Mouse (Mus musculus): ENCODE data around the gene Slc35f3. TPM values are rescaled to one million over a fixed set of nuclear protein-coding genes. Genes with fewer than 3 reads are reported as not detected.

Gene Slc35f3
- total and polyA plus RNA-seq, 3 experiments = not detected

- no peak overlapping the region for H3K9ac ChIP-seq (ENCODE audit: control insufficient read depth, low read depth, low read length, poor library complexity, severe bottlenecking)
- H3K27me3 ChIP-seq (ENCODE audit: control insufficient read depth in 1 of 2, insufficient read depth in 2 of 2, low read length in 2 of 2) = no peaks in the 10 kb centered on the region
- no peak overlapping the region for H3K27ac ChIP-seq (ENCODE audit: control insufficient read depth, low read depth, low read length)
- no peaks in the 10 kb centered on the region for H3K36me3 ChIP-seq (ENCODE audit: control insufficient read depth in 1 of 2, insufficient read depth in 2 of 2, low read length in 2 of 2)
- H3K79me2 ChIP-seq (ENCODE audit: control insufficient read depth, insufficient read depth, low read length, poor library complexity) = no peaks in the 10 kb centered on the region
- no peaks in the 10 kb centered on the region for H3K9me3 ChIP-seq (replicated peaks; ENCODE audit: insufficient read depth, low read length)
- no peak for DNase-seq (ENCODE audit: low read depth, low spot score)
- TF ChIP-seq TBP (IDR thresholded peaks at IDR 0.05; ENCODE audit: low read depth, low read length) (no peak), POLR2AphosphoS2 (IDR thresholded peaks at IDR 0.05; ENCODE audit: low read length) (no peak), ZC3H11A (IDR thresholded peaks at IDR 0.05; ENCODE audit: low read depth, low read length) (no peak), CTCF (IDR thresholded peaks at IDR 0.05 in 2 of 3, conservative IDR thresholded peaks at IDR 0.05 in 1 of 3; ENCODE audit: control insufficient read depth in 1 of 3, insufficient read depth in 1 of 3, low read depth in 2 of 3, low read length in 3 of 3, poor library complexity in 1 of 3, severe bottlenecking in 1 of 3) (no peak), MYB (IDR thresholded peaks at IDR 0.05; ENCODE audit: low read depth, low read length) (no peak), MXI1 (IDR thresholded peaks at IDR 0.05; ENCODE audit: low read depth, low read length) (no peak), USF2 (IDR thresholded peaks at IDR 0.05; ENCODE audit: borderline replicate concordance in 1 of 2, insufficient read depth in 1 of 2, low read depth in 1 of 2, low read length in 2 of 2) (no peak), MEF2A (IDR thresholded peaks at IDR 0.05; ENCODE audit: extremely low read depth, insufficient replicate concordance, low read depth, low read length, poor library complexity, severe bottlenecking) (no peak), MAFK (IDR thresholded peaks at IDR 0.05; ENCODE audit: borderline replicate concordance, low read depth, low read length) (no peak), CHD1 (IDR thresholded peaks at IDR 0.05; ENCODE audit: low read depth, low read length) (no peak), GATA1 (IDR thresholded peaks at IDR 0.05; ENCODE audit: low read depth, low read length) (no peak), ETS1 (IDR thresholded peaks at IDR 0.05; ENCODE audit: low read depth, low read length) (no peak), ZKSCAN1 (IDR thresholded peaks at IDR 0.05; ENCODE audit: low read depth, low read length) (no peak), MAX (IDR thresholded peaks at IDR 0.05; ENCODE audit: low read length) (no peak), SMC3 (IDR thresholded peaks at IDR 0.05; ENCODE audit: low read depth, low read length) (no peak), RCOR1 (IDR thresholded peaks at IDR 0.05; ENCODE audit: low read depth, low read length) (no peak), SIN3A (IDR thresholded peaks at IDR 0.05; ENCODE audit: low read length) (no peak), UBTF (IDR thresholded peaks at IDR 0.05; ENCODE audit: borderline replicate concordance, insufficient read depth, low read depth, low read length) (no peak)
- no peak overlapping the region for H3K4me3 ChIP-seq (ENCODE audit: control insufficient read depth in 1 of 2, insufficient read depth in 1 of 2, low read depth in 2 of 2, low read length in 2 of 2)
- H3K4me1 ChIP-seq (ENCODE audit: control insufficient read depth in 1 of 2, insufficient read depth in 2 of 2, low read length in 2 of 2) = no peaks in the 10 kb centered on the region
Observed at GRCm38 (mm10) chr8:126273066-126273465, 25.3 kb upstream of the Slc35f3 start.

DNA sequence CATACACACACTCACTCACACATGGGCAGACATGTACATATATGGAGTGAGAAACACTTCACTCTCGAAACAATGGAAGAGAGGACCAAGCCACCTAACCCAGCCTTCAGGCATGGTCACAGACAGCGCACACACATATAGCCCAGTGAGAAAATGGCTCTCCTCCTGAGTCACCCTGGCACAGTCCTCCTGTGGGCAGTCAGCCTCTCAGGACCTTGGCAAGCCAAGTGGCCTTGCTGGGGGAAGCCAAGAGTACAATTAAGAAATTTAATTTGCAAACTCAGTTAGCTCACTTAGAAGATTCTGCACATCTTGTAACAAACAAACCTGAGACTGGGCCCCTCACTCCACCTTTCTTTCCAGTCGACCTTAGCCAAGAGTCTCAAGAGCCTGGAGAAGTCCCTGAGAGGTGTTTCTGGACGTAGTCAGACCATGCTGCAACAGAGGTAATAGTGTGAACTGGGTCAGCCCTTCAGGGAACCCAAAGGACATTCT, 23.4 kb upstream of the Slc35f3 start:
- TF ChIP-seq USF1 (IDR thresholded peaks at IDR 0.05; ENCODE audit: low read depth, low read length) = no peak
- TF ChIP-seq ELF1 (IDR thresholded peaks at IDR 0.05; ENCODE audit: low read depth, low read length) = no peak
- TF ChIP-seq ZC3H11A (IDR thresholded peaks at IDR 0.05; ENCODE audit: low read depth, low read length) = no peak
- no peak for TF ChIP-seq ZKSCAN1 (IDR thresholded peaks at IDR 0.05; ENCODE audit: low read depth, low read length)
- Histone ChIP-seq H3K27ac (ENCODE audit: control insufficient read depth, low read depth, low read length) (no peak overlapping the region), H3K4me1 (ENCODE audit: control insufficient read depth in 1 of 2, insufficient read depth in 2 of 2, low read length in 2 of 2) (no peaks in the 10 kb centered on the region), H3K9ac (ENCODE audit: control insufficient read depth, low read depth, low read length, poor library complexity, severe bottlenecking) (no peak overlapping the region), H3K27me3 (ENCODE audit: control insufficient read depth in 1 of 2, insufficient read depth in 2 of 2, low read length in 2 of 2) (no peaks in the 10 kb centered on the region), H3K79me2 (ENCODE audit: control insufficient read depth, insufficient read depth, low read length, poor library complexity) (no peaks in the 10 kb centered on the region), H3K4me3 (ENCODE audit: control insufficient read depth in 1 of 2, insufficient read depth in 1 of 2, low read depth in 2 of 2, low read length in 2 of 2) (no peak overlapping the region), H3K9me3 (replicated peaks; ENCODE audit: insufficient read depth, low read length) (no peaks in the 10 kb centered on the region), H3K36me3 (ENCODE audit: control insufficient read depth in 1 of 2, insufficient read depth in 2 of 2, low read length in 2 of 2) (no peaks in the 10 kb centered on the region)
- no peak for DNase-seq (ENCODE audit: low read depth, low spot score)

Data from MEL (cell line).